Mouse (Mus musculus): ENCODE measurements around the gene Tcf7l2. TPM values are rescaled to one million over a fixed set of nuclear protein-coding genes. Genes with fewer than 3 reads are reported as not detected.

Gene Tcf7l2
- polyA plus RNA-seq, 1 experiment, result 10.3 TPM

DNA sequence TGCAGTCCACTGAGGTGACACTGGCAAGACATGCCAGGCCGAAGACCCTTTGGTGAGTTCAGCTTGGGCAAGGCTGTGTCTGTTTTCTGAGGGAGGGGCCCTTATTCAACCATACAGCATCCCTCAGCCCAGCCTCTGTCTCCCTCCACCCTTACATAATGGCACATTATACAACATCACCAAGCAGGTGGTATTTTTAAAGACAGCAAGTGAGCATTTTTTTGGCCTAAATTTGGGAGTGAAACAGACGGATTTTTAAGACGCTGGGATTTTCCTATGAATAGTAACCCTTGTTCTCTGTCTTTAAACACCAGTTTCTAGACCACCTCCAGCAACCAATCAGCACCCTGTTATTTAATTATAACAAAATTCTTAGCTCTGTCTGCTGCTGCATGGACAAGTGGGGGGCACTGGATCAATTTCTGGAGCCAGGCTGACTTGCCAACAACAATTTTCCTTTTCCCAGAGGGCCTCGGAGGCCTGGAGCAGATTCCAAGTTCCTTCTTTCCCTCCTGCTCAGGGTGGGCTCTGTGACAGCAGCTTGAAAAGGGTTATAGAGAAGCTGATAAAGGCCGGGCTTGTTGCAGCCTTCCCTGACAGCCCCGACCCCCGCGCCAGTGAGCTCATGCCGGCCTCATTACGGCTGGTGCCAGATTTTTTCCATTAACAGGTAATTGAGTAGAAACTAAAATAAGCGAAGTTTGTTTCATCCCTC lies 199.1 kb downstream of the Tcf7l2 start:
- no peak overlapping the region for H3ac ChIP-seq (ENCODE audit: control insufficient read depth, insufficient read length, low read depth)
- no peaks in the 10 kb centered on the region for H3K27me3 ChIP-seq (ENCODE audit: control insufficient read depth, insufficient read depth, insufficient read length)
- H3K79me3 ChIP-seq (ENCODE audit: low read depth), result no peaks in the 10 kb centered on the region
- TF ChIP-seq USF1 (IDR thresholded peaks at IDR 0.05; ENCODE audit: low read depth) (no peak), MAX (IDR thresholded peaks at IDR 0.05) (no peak), MYOD1 (IDR thresholded peaks at IDR 0.05; ENCODE audit: control insufficient read depth, insufficient read length, low read depth) (no peak), FOSL1 (IDR thresholded peaks at IDR 0.05; ENCODE audit: insufficient read depth, low read length, poor library complexity, severe bottlenecking) (no peak), CEBPB (IDR thresholded peaks at IDR 0.05; ENCODE audit: low read depth) (no peak), CTCF (IDR thresholded peaks at IDR 0.05; ENCODE audit: control insufficient read depth, insufficient read depth, insufficient read length) (no peak), MYOG (IDR thresholded peaks at IDR 0.05; ENCODE audit: control insufficient read depth, extremely low read depth, insufficient read length) (no peak)
- no peak overlapping the region for H3K4me3 ChIP-seq (ENCODE audit: insufficient read depth, poor library complexity, severe bottlenecking)
- H3K36me3 ChIP-seq (ENCODE audit: control insufficient read depth, insufficient read depth), result no peaks in the 10 kb centered on the region
- H3K79me2 ChIP-seq (ENCODE audit: control insufficient read depth, insufficient read depth), result no peaks in the 10 kb centered on the region

GRCm38 (mm10) chr19:55941253-55942125 lies 199.9 kb downstream of the Tcf7l2 start:
- TF ChIP-seq MAX (IDR thresholded peaks at IDR 0.05), result no peak
- TF ChIP-seq CTCF (IDR thresholded peaks at IDR 0.05; ENCODE audit: control insufficient read depth, insufficient read depth, insufficient read length), result no peak
- no peak for TF ChIP-seq CEBPB (IDR thresholded peaks at IDR 0.05; ENCODE audit: low read depth)
- no peak for TF ChIP-seq MYOG (IDR thresholded peaks at IDR 0.05; ENCODE audit: control insufficient read depth, extremely low read depth, insufficient read length)
- no peak for TF ChIP-seq FOSL1 (IDR thresholded peaks at IDR 0.05; ENCODE audit: insufficient read depth, low read length, poor library complexity, severe bottlenecking)
- no peak for TF ChIP-seq USF1 (IDR thresholded peaks at IDR 0.05; ENCODE audit: low read depth)
- no peak for TF ChIP-seq MYOD1 (IDR thresholded peaks at IDR 0.05; ENCODE audit: control insufficient read depth, insufficient read length, low read depth)
- no peaks in the 10 kb centered on the region for H3K79me2 ChIP-seq (ENCODE audit: control insufficient read depth, insufficient read depth)
- no peak overlapping the region for H3ac ChIP-seq (ENCODE audit: control insufficient read depth, insufficient read length, low read depth)
- H3K4me3 ChIP-seq (ENCODE audit: insufficient read depth, poor library complexity, severe bottlenecking), result no peak overlapping the region
- H3K36me3 ChIP-seq (ENCODE audit: control insufficient read depth, insufficient read depth), result no peaks in the 10 kb centered on the region
- no peaks in the 10 kb centered on the region for H3K79me3 ChIP-seq (ENCODE audit: low read depth)
- H3K27me3 ChIP-seq (ENCODE audit: control insufficient read depth, insufficient read depth, insufficient read length), result no peaks in the 10 kb centered on the region

GRCm38 (mm10) chr19:55951397-55951796 lies 209.8 kb downstream of the Tcf7l2 start:
- no peaks in the 10 kb centered on the region for H3K79me2 ChIP-seq (ENCODE audit: control insufficient read depth, insufficient read depth)
- no peaks in the 10 kb centered on the region for H3K36me3 ChIP-seq (ENCODE audit: control insufficient read depth, insufficient read depth)
- no peaks in the 10 kb centered on the region for H3K79me3 ChIP-seq (ENCODE audit: low read depth)
- no peak for TF ChIP-seq CEBPB (IDR thresholded peaks at IDR 0.05; ENCODE audit: low read depth)
- TF ChIP-seq MYOG (IDR thresholded peaks at IDR 0.05; ENCODE audit: control insufficient read depth, extremely low read depth, insufficient read length), result no peak
- TF ChIP-seq MAX (IDR thresholded peaks at IDR 0.05), result no peak
- TF ChIP-seq USF1 (IDR thresholded peaks at IDR 0.05; ENCODE audit: low read depth), result no peak
- no peak for TF ChIP-seq CTCF (IDR thresholded peaks at IDR 0.05; ENCODE audit: control insufficient read depth, insufficient read depth, insufficient read length)
- TF ChIP-seq FOSL1 (IDR thresholded peaks at IDR 0.05; ENCODE audit: insufficient read depth, low read length, poor library complexity, severe bottlenecking), result no peak
- TF ChIP-seq MYOD1 (IDR thresholded peaks at IDR 0.05; ENCODE audit: control insufficient read depth, insufficient read length, low read depth), result no peak
- no peaks in the 10 kb centered on the region for H3K27me3 ChIP-seq (ENCODE audit: control insufficient read depth, insufficient read depth, insufficient read length)
- no peak overlapping the region for H3ac ChIP-seq (ENCODE audit: control insufficient read depth, insufficient read length, low read depth)
- H3K4me3 ChIP-seq (ENCODE audit: insufficient read depth, poor library complexity, severe bottlenecking), result no peak overlapping the region

- Histone ChIP-seq H3K27me3 (ENCODE audit: control insufficient read depth, insufficient read depth, insufficient read length) (no peaks in the 10 kb centered on the region), H3K4me3 (ENCODE audit: insufficient read depth, poor library complexity, severe bottlenecking) (no peak overlapping the region), H3K79me2 (ENCODE audit: control insufficient read depth, insufficient read depth) (no peaks in the 10 kb centered on the region), H3ac (ENCODE audit: control insufficient read depth, insufficient read length, low read depth) (no peak overlapping the region), H3K36me3 (ENCODE audit: control insufficient read depth, insufficient read depth) (no peaks in the 10 kb centered on the region), H3K79me3 (ENCODE audit: low read depth) (no peaks in the 10 kb centered on the region)
- TF ChIP-seq MYOG (IDR thresholded peaks at IDR 0.05; ENCODE audit: control insufficient read depth, extremely low read depth, insufficient read length), result no peak
- TF ChIP-seq MYOD1 (IDR thresholded peaks at IDR 0.05; ENCODE audit: control insufficient read depth, insufficient read length, low read depth), result no peak
- TF ChIP-seq FOSL1 (IDR thresholded peaks at IDR 0.05; ENCODE audit: insufficient read depth, low read length, poor library complexity, severe bottlenecking), result no peak
- TF ChIP-seq MAX (IDR thresholded peaks at IDR 0.05), result no peak
- TF ChIP-seq USF1 (IDR thresholded peaks at IDR 0.05; ENCODE audit: low read depth), result no peak
- no peak for TF ChIP-seq CEBPB (IDR thresholded peaks at IDR 0.05; ENCODE audit: low read depth)
- no peak for TF ChIP-seq CTCF (IDR thresholded peaks at IDR 0.05; ENCODE audit: control insufficient read depth, insufficient read depth, insufficient read length)
Measured at GRCm38 (mm10) chr19:55953207-55953606, 211.6 kb downstream of the Tcf7l2 start.

- no peaks in the 10 kb centered on the region for H3K79me3 ChIP-seq (ENCODE audit: low read depth)
- H3K4me3 ChIP-seq (ENCODE audit: insufficient read depth, poor library complexity, severe bottlenecking), result no peak overlapping the region
- TF ChIP-seq USF1 (IDR thresholded peaks at IDR 0.05; ENCODE audit: low read depth), result no peak
- no peak for TF ChIP-seq MYOD1 (IDR thresholded peaks at IDR 0.05; ENCODE audit: control insufficient read depth, insufficient read length, low read depth)
- TF ChIP-seq MAX (IDR thresholded peaks at IDR 0.05), result no peak
- H3K36me3 ChIP-seq (ENCODE audit: control insufficient read depth, insufficient read depth), result no peaks in the 10 kb centered on the region
- H3K79me2 ChIP-seq (ENCODE audit: control insufficient read depth, insufficient read depth), result no peaks in the 10 kb centered on the region
- no peak overlapping the region for H3ac ChIP-seq (ENCODE audit: control insufficient read depth, insufficient read length, low read depth)
- no peaks in the 10 kb centered on the region for H3K27me3 ChIP-seq (ENCODE audit: control insufficient read depth, insufficient read depth, insufficient read length)
Measured at GRCm38 (mm10) chr19:55955126-55955525, 213.5 kb downstream of the Tcf7l2 start.
